9 mouse cellular contexts compared by ENCODE assay signal in genomic region chr14:108913714-108914263, GRCm38 (mm10). TPM values are rescaled to one million over a fixed set of nuclear protein-coding genes. Genes with fewer than 3 reads are reported as not detected.
DNase-seq lines count a peak whose midpoint lies in the region; ATAC-seq and TF ChIP-seq lines count a peak whose summit lies in the region.
"Had no signal": no experiment of that assay in that cellular context is flagged by ENCODE, and none has a peak within 500 bp of the region (broad histone marks: within the 10 kb centered on the region; RNA-seq: fewer than 3 reads in every experiment).

TSS of gene Slitrk1 (minus strand) at chr14:108914158.

- WGBS in kidney, embryonic 16.5 days: 1% methylated on average over 22 of the region's 25 CpGs
- WGBS in limb, embryonic 14.5 days: 4% methylated on average over 25 of the region's 25 CpGs
- WGBS in olfactory bulb, adult 2 months: under 1% methylated on average over 25 of the region's 25 CpGs

- peak; percentile 63; the same call in 1 of the 2 replicates for TF ChIP-seq POLR2A in cortical plate, adult 2 months (IDR thresholded peaks at IDR 0.05; ENCODE audit: extremely low read depth, insufficient read depth, low read length)
- TF ChIP-seq POLR2A in limb, embryonic 14.5 days (IDR thresholded peaks at IDR 0.05; ENCODE audit: borderline replicate concordance, extremely low read depth, insufficient read depth, insufficient read length): no peak
- TF ChIP-seq POLR2A in olfactory bulb, adult 2 months (IDR thresholded peaks at IDR 0.05; ENCODE audit: insufficient read depth, low read depth, low read length): no peak

- H3K9me3 ChIP-seq in kidney, embryonic 16.5 days (ENCODE audit: low read length): no peaks in the 10 kb centered on the region
- H3K9me3 ChIP-seq in limb, embryonic 14.5 days (ENCODE audit: control insufficient read depth, low read length): no peaks in the 10 kb centered on the region

- peaks cover 36% of the 10 kb centered on the region for H3K27me3 ChIP-seq in kidney, embryonic 16.5 days (ENCODE audit: insufficient read depth, low read length)
- peaks cover 36% of the 10 kb centered on the region for H3K27me3 ChIP-seq in limb, embryonic 14.5 days (ENCODE audit: control insufficient read depth, insufficient read depth, low read length)

- no peaks in the 10 kb centered on the region for H3K4me1 ChIP-seq in cortical plate, adult 2 months (ENCODE audit: control insufficient read depth, insufficient read depth, low read length)
- peaks cover 30% of the 10 kb centered on the region for H3K4me1 ChIP-seq in kidney, embryonic 16.5 days (ENCODE audit: insufficient read depth, low read length)
- H3K4me1 ChIP-seq in limb, embryonic 14.5 days (ENCODE audit: control insufficient read depth, insufficient read depth, low read length): peaks cover 7% of the 10 kb centered on the region
- no peaks in the 10 kb centered on the region for H3K4me1 ChIP-seq in olfactory bulb, adult 2 months (ENCODE audit: control insufficient read depth, insufficient read depth, low read length)

- peak within 1 kb of the TSS; percentile 68 for H3K4me2 ChIP-seq in kidney, embryonic 16.5 days (replicated peaks; ENCODE audit: low read depth, low read length)
- H3K4me2 ChIP-seq in limb, embryonic 14.5 days (replicated peaks; ENCODE audit: low read depth, low read length, severe bottlenecking): peak within 1 kb of the TSS; percentile 51

- intact Hi-C loops in gastrocnemius, postnatal 14 days (cut with DNase I; ENCODE audit: low total_unique reads): no loop called here

- peak within 1 kb of the TSS; percentile 97 for H3K4me3 ChIP-seq in cortical plate, adult 2 months (ENCODE audit: insufficient read depth, low read length)
- H3K4me3 ChIP-seq in kidney, embryonic 16.5 days (ENCODE audit: low read length): peak within 1 kb of the TSS; percentile 44
- H3K4me3 ChIP-seq in limb, embryonic 14.5 days (replicated peaks; ENCODE audit: low read length): peak within 1 kb of the TSS; percentile 38
- peak within 1 kb of the TSS; percentile 63 for H3K4me3 ChIP-seq in olfactory bulb, adult 2 months (ENCODE audit: insufficient read depth, low read depth, low read length)

- H3K27ac ChIP-seq in cortical plate, adult 2 months (ENCODE audit: insufficient read depth, low read length): peak within 1 kb of the TSS; percentile 85
- no peak within 1 kb of the TSS for H3K27ac ChIP-seq in kidney, embryonic 16.5 days (ENCODE audit: low read length)
- H3K27ac ChIP-seq in limb, embryonic 14.5 days (replicated peaks; ENCODE audit: low read depth, low read length): no peak within 1 kb of the TSS
- H3K27ac ChIP-seq in olfactory bulb, adult 2 months (ENCODE audit: insufficient read depth, low read depth, low read length): peak within 1 kb of the TSS; percentile 84

- no peak for TF ChIP-seq CTCF in cortical plate, adult 2 months (IDR thresholded peaks at IDR 0.05; ENCODE audit: extremely low read depth, insufficient read depth, low read length)
- no peak for TF ChIP-seq CTCF in olfactory bulb, adult 2 months (IDR thresholded peaks at IDR 0.05; ENCODE audit: insufficient read depth, low read depth, low read length)

- no peaks in the 10 kb centered on the region for H3K36me3 ChIP-seq in kidney, embryonic 16.5 days (ENCODE audit: insufficient read depth, low read length)
- H3K36me3 ChIP-seq in limb, embryonic 14.5 days (ENCODE audit: control insufficient read depth, insufficient read depth, low read length): no peaks in the 10 kb centered on the region

- peak within 1 kb of the TSS; percentile 29; the same call in 1 of the 2 replicates for H3K9ac ChIP-seq in kidney, embryonic 16.5 days (replicated peaks; ENCODE audit: low read length)
- peak within 1 kb of the TSS; percentile 28; the same call in 1 of the 2 replicates for H3K9ac ChIP-seq in limb, embryonic 14.5 days (ENCODE audit: low read depth, low read length, severe bottlenecking)

- peak; percentile 20 for DNase-seq in gastrocnemius, postnatal 14 days
- no peak for DNase-seq in gastrocnemius, adult 8-10 months (ENCODE audit: low spot score in 2 of 2)
- peak; percentile 23 to 58 for DNase-seq in gastrocnemius, postnatal 4 days (ENCODE audit: low spot score in 2 of 2)
- peak; percentile 52 for DNase-seq in limb, embryonic 14.5 days (ENCODE audit: low spot score)

- ATAC-seq in kidney, embryonic 16.5 days (ENCODE audit: low FRiP score, low TSS enrichment): peak; percentile 64; the same call in 1 of the 2 replicates
- ATAC-seq in limb, embryonic 14.5 days (ENCODE audit: low FRiP score, low read depth): peak; percentile 57; the same call in 1 of the 2 replicates
- no peak for ATAC-seq in megakaryocyte-erythroid progenitor cell, adult 5-6 weeks (replicated peaks; ENCODE audit: low FRiP score, low TSS enrichment, poor library complexity, severe bottlenecking)

RNA-seq across cellular contexts. Expression of gene Slitrk1, which starts in this region (rescaled TPM):
- total RNA-seq in gastrocnemius, postnatal 14 days (2021): under 1 TPM; 0.29 to 0.38 TPM
- total RNA-seq in gastrocnemius, adult 8-10 months (2022): under 1 TPM in 2 of 4 experiments, not detected in 2; 0.05 TPM
- polyA plus RNA-seq in cortical plate, adult 2 months (2012; rRNA removed): 40.5 and 43.2 TPM in 2 replicates
- total RNA-seq in gastrocnemius, postnatal 4 days (2021): 1 to 10 TPM; 3.3 to 3.7 TPM
- polyA plus RNA-seq in kidney, embryonic 16.5 days (2015; fragmentation: Nextera tagmentation; extraction: Ambion mirVana): 0.79 and 0.94 TPM in 2 replicates
- polyA plus RNA-seq in limb, embryonic 14.5 days (2012; rRNA removed): 5.5 and 6.8 TPM in 2 replicates
- polyA plus RNA-seq in limb, embryonic 14.5 days (2014; fragmentation: Nextera tagmentation; extraction: Ambion mirVana): 4.4 and 6.0 TPM in 2 replicates
- polyA plus RNA-seq in olfactory bulb, adult 2 months (2012; ENCODE audit: insufficient read depth, insufficient read length, low replicate concordance, missing spikeins): not detected in 2 replicates
- total RNA-seq in megakaryocyte-erythroid progenitor cell, adult 5-6 weeks (2014; fragmentation: Nextera tagmentation): not detected in 2 replicates
- total RNA-seq in megakaryocyte-erythroid progenitor cell, adult 5-6 weeks (2017): not detected in 2 replicates
- polyA plus RNA-seq: C2C12 had no signal

Comparison
In these comparisons a context has a peak if more than half of its experiments do, and no peak if none do; other contexts are left out.
1. DNase-seq: peak in gastrocnemius, postnatal 4 days (2 of 2) and limb, embryonic 14.5 days (single experiment); none in gastrocnemius, adult 8-10 months (0 of 2).
2. Peak in DNase-seq in gastrocnemius, postnatal 14 days; RNA of the gene not detected or under 1 TPM.
3. Peak in ATAC-seq, H3K4me3 ChIP-seq, H3K9ac ChIP-seq and H3K4me2 ChIP-seq in kidney, embryonic 16.5 days; RNA of the gene not detected or under 1 TPM.
4. H3K27ac ChIP-seq: peak in cortical plate, adult 2 months (single experiment) and olfactory bulb, adult 2 months (single experiment); none in kidney, embryonic 16.5 days (single experiment) and limb, embryonic 14.5 days (single experiment).
5. H3K4me3 ChIP-seq: peak in every context shown above with its lines; median percentile 97 in cortical plate, adult 2 months; 63 in olfactory bulb, adult 2 months; 44 in kidney, embryonic 16.5 days; 38 in limb, embryonic 14.5 days.